Mouse (Mus musculus): ENCODE results near the gene Tmem184a.

DNA sequence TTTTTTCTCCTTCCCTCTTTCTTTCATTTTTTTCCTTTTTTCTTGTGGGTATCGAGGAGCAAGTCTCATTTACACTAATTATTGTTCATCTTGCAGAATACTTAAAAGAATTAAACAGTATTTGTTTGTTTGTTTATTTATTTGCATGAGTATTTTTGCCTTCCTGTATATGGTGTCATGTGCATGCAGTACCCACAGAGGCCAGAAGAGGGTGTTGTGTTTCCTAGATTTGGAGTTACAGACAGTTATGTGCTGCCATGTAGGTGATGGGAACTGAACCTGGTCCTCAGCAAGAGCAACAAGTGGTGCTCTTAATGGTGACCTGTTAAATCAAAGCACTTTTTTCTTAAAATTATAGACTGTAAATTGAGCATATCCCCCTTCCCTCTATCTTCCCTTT is 7.9 kb upstream of the Tmem184a start:
- TF ChIP-seq CTCF (IDR thresholded peaks at IDR 0.05; ENCODE audit: control insufficient read depth, insufficient read depth, insufficient read length) (no peak), MAX (IDR thresholded peaks at IDR 0.05) (no peak)

All from C2C12 (cell line).